Mouse (Mus musculus): ENCODE measurements at regions not wholly inside any gene's neighbourhood (a gene's known extent, or its start where the extent isn't known, plus 50 kb on each side); places are given as distances from the start of the nearest gene placed in this dataset.

DNA sequence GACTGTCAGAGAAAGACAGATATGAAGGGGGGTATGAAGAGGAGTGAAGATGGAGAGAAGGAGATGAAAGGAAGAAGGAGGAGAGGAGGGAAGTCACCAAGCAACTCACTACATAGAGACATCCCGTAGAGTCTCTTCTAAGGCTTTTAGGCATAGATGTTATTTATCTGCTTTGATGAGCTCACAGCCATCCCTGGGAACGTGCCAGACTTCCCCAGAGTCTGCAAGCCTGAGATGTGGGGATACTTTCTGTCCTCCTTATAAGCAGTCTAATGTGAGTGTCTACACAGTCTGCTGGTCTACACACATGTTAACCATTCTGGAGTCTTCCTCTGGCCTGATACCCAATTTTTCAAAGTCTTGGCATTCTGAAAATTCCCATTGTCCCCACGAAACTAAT, 166.0 kb upstream of the Tox3 start:
- no peak overlapping the region for H3K4me3 ChIP-seq (ENCODE audit: low read length)
- no peak overlapping the region for H3K4me2 ChIP-seq (replicated peaks; ENCODE audit: low read depth, low read length)
- ATAC-seq (ENCODE audit: low FRiP score, low TSS enrichment): no peak
- WGBS: 62% methylated on average over 3 of the region's 3 CpGs
- no peaks in the 10 kb centered on the region for H3K27me3 ChIP-seq (ENCODE audit: insufficient read depth, low read length)
- H3K27ac ChIP-seq (ENCODE audit: low read length): no peak overlapping the region
- no peak overlapping the region for H3K9ac ChIP-seq (replicated peaks; ENCODE audit: low read length)
- H3K9me3 ChIP-seq (ENCODE audit: low read length): no peaks in the 10 kb centered on the region
- no peaks in the 10 kb centered on the region for H3K36me3 ChIP-seq (ENCODE audit: insufficient read depth, low read length)
- H3K4me1 ChIP-seq (ENCODE audit: insufficient read depth, low read length): no peaks in the 10 kb centered on the region

DNA sequence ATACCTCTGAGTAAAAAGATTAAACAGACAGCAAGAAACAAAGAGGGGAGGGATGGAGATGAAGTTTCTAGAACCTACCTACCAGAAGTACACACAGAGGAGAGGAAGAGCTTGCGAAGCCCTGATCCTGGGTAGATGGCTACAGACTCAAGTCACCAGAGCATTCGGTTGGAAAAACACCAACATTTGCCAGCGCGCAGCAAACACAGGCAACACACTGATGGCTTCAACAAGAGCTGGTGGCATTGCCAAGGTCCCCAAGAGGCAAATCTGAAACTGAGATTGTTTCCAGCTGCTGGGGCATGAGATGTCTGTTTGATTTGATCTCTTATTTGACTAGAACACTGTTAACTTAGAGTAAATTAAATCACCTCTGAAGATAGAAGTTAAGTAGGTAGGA, 165.5 kb upstream of the Tox3 start:
- H3K36me3 ChIP-seq (ENCODE audit: insufficient read depth, low read length): no peaks in the 10 kb centered on the region
- no peak overlapping the region for H3K4me3 ChIP-seq (ENCODE audit: low read length)
- H3K4me2 ChIP-seq (replicated peaks; ENCODE audit: low read depth, low read length): no peak overlapping the region
- H3K27me3 ChIP-seq (ENCODE audit: insufficient read depth, low read length): no peaks in the 10 kb centered on the region
- no peak for ATAC-seq (ENCODE audit: low FRiP score, low TSS enrichment)
- 65% methylated on average over 4 of the region's 4 CpGs for WGBS
- H3K9ac ChIP-seq (replicated peaks; ENCODE audit: low read length): no peak overlapping the region
- no peak overlapping the region for H3K27ac ChIP-seq (ENCODE audit: low read length)
- H3K9me3 ChIP-seq (ENCODE audit: low read length): no peaks in the 10 kb centered on the region
- no peaks in the 10 kb centered on the region for H3K4me1 ChIP-seq (ENCODE audit: insufficient read depth, low read length)

DNA sequence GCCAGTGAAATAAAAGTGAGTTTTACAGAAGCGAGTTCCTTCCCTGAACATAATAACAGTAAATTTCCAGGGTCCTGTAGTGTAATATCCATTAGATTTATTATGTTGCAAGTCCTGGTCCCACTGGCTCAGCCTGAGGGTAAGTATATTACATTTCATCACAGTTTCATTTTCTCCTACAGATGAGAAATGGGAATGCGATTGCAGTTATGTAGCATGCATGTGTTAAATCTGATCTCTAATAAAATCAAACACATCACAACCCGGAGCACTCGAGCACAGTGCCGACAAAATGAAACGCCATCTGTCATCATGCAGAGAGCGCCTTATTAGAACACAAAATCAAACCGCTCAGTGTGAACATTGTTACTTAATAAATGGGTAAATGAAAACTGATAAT, 165.0 kb upstream of the Tox3 start:
- H3K9ac ChIP-seq (replicated peaks; ENCODE audit: low read length): no peak overlapping the region
- H3K4me3 ChIP-seq (ENCODE audit: low read length): no peak overlapping the region
- no peaks in the 10 kb centered on the region for H3K36me3 ChIP-seq (ENCODE audit: insufficient read depth, low read length)
- no peaks in the 10 kb centered on the region for H3K27me3 ChIP-seq (ENCODE audit: insufficient read depth, low read length)
- H3K4me2 ChIP-seq (replicated peaks; ENCODE audit: low read depth, low read length): no peak overlapping the region
- H3K27ac ChIP-seq (ENCODE audit: low read length): no peak overlapping the region
- H3K4me1 ChIP-seq (ENCODE audit: insufficient read depth, low read length): no peaks in the 10 kb centered on the region
- no peaks in the 10 kb centered on the region for H3K9me3 ChIP-seq (ENCODE audit: low read length)
- WGBS: 79% methylated on average over 8 of the region's 8 CpGs
- no peak for ATAC-seq (ENCODE audit: low FRiP score, low TSS enrichment)

DNA sequence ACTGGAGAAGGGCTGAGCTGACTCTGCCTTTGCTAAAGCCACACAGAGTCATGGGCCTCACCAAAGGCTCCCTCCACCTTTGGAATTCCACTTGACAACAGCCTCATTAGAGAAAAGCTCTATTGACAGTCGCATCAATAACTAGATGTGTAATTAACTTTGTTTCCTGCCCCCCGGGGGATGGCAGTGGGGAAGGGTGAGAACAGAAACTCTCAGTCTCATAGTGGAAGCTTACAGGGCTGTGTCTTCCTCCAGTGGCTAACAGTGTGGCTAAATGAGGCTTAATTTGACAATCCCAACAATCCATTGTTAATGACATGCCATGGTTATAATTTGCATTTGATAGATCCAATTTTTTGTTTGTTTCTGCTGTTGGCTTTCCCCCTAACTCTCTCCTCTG, 164.5 kb upstream of the Tox3 start:
- no peak for ATAC-seq (ENCODE audit: low FRiP score, low TSS enrichment)
- WGBS: 27% methylated on average over 2 of the region's 2 CpGs
- Histone ChIP-seq H3K27me3 (ENCODE audit: insufficient read depth, low read length) (no peaks in the 10 kb centered on the region), H3K9me3 (ENCODE audit: low read length) (no peaks in the 10 kb centered on the region), H3K4me1 (ENCODE audit: insufficient read depth, low read length) (no peaks in the 10 kb centered on the region), H3K9ac (replicated peaks; ENCODE audit: low read length) (no peak overlapping the region), H3K4me3 (ENCODE audit: low read length) (no peak overlapping the region), H3K27ac (ENCODE audit: low read length) (no peak overlapping the region), H3K4me2 (replicated peaks; ENCODE audit: low read depth, low read length) (no peak overlapping the region), H3K36me3 (ENCODE audit: insufficient read depth, low read length) (no peaks in the 10 kb centered on the region)

DNA sequence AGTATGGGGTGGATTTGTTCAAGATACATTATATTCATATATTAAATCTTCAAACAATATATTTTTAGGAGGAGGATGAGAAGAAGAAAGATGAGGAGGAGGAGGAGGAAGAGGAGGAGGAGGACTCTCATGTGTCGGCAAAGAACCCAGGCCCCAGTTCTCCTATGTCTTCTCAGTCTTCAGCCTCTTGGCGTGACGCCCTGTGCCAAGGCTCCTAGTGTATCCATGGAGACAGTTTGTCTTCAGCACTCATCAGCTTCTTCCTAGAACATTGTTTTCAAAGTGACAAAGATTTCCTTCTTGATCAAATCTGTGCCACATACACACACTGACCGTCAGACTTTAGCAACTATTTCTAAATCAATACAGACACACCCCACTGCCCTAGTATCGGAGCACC, 156.4 kb upstream of the Tox3 start:
- Histone ChIP-seq H3K27me3 (ENCODE audit: insufficient read depth, low read length) (no peaks in the 10 kb centered on the region), H3K4me2 (replicated peaks; ENCODE audit: low read depth, low read length) (no peak overlapping the region), H3K27ac (ENCODE audit: low read length) (no peak overlapping the region), H3K4me1 (ENCODE audit: insufficient read depth, low read length) (no peaks in the 10 kb centered on the region), H3K9ac (replicated peaks; ENCODE audit: low read length) (no peak overlapping the region), H3K4me3 (ENCODE audit: low read length) (no peak overlapping the region), H3K9me3 (ENCODE audit: low read length) (no peaks in the 10 kb centered on the region), H3K36me3 (ENCODE audit: insufficient read depth, low read length) (no peaks in the 10 kb centered on the region)
- WGBS: 71% methylated on average over 5 of the region's 5 CpGs
- ATAC-seq (ENCODE audit: low FRiP score, low TSS enrichment): no peak

DNA sequence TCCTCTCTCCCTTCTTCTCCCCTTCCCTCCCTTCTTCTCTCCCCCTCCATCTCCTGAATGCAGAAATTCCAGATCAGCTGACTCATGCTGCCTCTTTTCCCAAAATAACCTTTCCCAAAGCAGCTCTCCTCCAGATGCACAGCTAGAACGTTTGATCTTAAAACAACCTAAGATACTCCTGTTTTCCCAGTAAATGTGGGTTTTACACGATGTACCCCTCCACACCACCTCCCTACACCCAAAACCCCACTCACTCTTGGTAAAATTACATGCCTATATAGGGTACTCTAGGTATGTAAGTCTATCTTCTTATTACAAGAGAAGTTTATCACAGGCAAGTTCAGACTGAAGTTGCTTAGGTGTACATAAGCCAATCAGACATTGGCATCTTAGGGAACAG, 155.2 kb upstream of the Tox3 start:
- Histone ChIP-seq H3K27ac (ENCODE audit: low read length) (no peak overlapping the region), H3K4me2 (replicated peaks; ENCODE audit: low read depth, low read length) (no peak overlapping the region), H3K27me3 (ENCODE audit: insufficient read depth, low read length) (no peaks in the 10 kb centered on the region), H3K9ac (replicated peaks; ENCODE audit: low read length) (no peak overlapping the region), H3K9me3 (ENCODE audit: low read length) (no peaks in the 10 kb centered on the region), H3K4me3 (ENCODE audit: low read length) (no peak overlapping the region), H3K4me1 (ENCODE audit: insufficient read depth, low read length) (no peaks in the 10 kb centered on the region), H3K36me3 (ENCODE audit: insufficient read depth, low read length) (no peaks in the 10 kb centered on the region)
- no peak for ATAC-seq (ENCODE audit: low FRiP score, low TSS enrichment)
- 40% methylated on average over 2 of the region's 2 CpGs for WGBS

DNA sequence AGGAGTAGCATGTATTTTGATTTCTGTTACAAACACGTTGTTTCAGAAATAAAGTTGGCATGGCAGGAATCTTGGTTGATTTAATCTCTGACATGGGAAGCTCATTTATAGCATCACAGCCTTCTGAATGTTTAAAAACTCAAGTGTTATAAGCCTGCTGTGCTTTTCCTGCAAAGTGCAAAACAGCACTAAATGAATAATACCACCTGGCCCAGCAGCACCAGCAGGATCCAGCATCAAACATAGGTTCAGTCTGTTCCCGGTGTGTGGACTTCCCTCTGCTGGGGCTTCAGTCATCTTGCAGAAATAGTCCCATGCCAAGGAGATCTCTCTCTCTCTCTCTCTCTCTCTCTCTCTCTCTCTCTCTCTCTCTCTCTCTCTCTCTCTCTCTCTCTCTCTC, 154.7 kb upstream of the Tox3 start:
- no peak overlapping the region for H3K4me2 ChIP-seq (replicated peaks; ENCODE audit: low read depth, low read length)
- 70% methylated on average over 2 of the region's 2 CpGs for WGBS
- H3K4me1 ChIP-seq (ENCODE audit: insufficient read depth, low read length): no peaks in the 10 kb centered on the region
- H3K27ac ChIP-seq (ENCODE audit: low read length): no peak overlapping the region
- no peaks in the 10 kb centered on the region for H3K36me3 ChIP-seq (ENCODE audit: insufficient read depth, low read length)
- no peak overlapping the region for H3K4me3 ChIP-seq (ENCODE audit: low read length)
- no peak overlapping the region for H3K9ac ChIP-seq (replicated peaks; ENCODE audit: low read length)
- no peaks in the 10 kb centered on the region for H3K27me3 ChIP-seq (ENCODE audit: insufficient read depth, low read length)
- H3K9me3 ChIP-seq (ENCODE audit: low read length): no peaks in the 10 kb centered on the region
- no peak for ATAC-seq (ENCODE audit: low FRiP score, low TSS enrichment)

DNA sequence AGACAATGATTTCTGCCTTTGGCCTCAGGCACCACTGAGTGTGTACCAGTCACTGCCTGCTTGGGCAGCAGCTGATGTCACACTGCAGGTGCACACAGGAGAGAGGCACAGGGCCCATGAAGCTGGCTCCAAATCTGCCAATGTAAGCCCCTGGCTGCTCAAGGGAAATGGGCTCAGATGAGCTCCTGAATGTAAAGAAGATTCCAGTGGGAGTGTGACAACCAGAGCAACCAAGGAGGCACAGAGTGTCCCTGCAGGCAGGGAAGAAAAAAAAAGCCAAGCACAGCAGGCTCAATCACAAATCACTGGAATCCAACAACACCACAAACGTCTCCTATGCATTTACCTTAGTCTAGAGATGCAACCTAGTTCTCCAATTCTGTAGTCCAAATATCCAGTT, 151.2 kb upstream of the Tox3 start:
- Histone ChIP-seq H3K36me3 (ENCODE audit: insufficient read depth, low read length) (no peaks in the 10 kb centered on the region), H3K27me3 (ENCODE audit: insufficient read depth, low read length) (no peaks in the 10 kb centered on the region), H3K9ac (replicated peaks; ENCODE audit: low read length) (no peak overlapping the region), H3K9me3 (ENCODE audit: low read length) (no peaks in the 10 kb centered on the region), H3K4me1 (ENCODE audit: insufficient read depth, low read length) (peaks cover 6% of the 10 kb centered on the region; the same call in 1 of the 2 replicates), H3K27ac (ENCODE audit: low read length) (no peak overlapping the region), H3K4me2 (replicated peaks; ENCODE audit: low read depth, low read length) (no peak overlapping the region), H3K4me3 (ENCODE audit: low read length) (no peak overlapping the region)
- WGBS: 67% methylated on average over 1 of the region's 1 CpGs
- ATAC-seq (ENCODE audit: low FRiP score, low TSS enrichment): no peak

DNA sequence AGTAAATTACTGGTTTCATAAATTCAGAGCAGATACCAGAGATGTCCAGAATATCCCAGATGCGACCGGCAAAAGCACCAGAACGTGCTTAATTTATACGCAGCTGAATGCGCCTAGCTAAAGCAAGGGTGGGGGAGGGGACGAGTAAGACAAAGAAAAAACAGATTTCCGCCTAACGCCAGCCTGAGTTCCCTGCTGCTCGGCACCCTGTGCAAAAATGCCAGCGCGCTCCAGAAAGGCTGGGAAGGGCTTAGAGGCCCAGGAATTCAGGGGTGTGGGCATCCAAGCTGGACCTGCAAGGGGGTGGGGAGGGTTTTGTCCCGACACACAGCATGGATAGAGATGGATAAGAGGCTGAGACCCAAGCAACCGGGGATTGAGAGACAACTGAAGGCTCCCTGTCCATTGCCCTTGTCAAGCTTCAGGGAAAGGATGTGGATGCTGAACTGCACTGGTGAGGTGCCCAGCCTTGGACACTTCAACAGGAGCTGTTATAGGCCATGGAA, 148.6 kb upstream of the Tox3 start:
- Histone ChIP-seq H3K4me2 (replicated peaks; ENCODE audit: low read depth, low read length) (peak overlapping the region; percentile 51), H3K27me3 (ENCODE audit: insufficient read depth, low read length) (no peaks in the 10 kb centered on the region), H3K4me3 (ENCODE audit: low read length) (peak overlapping the region; percentile 28), H3K36me3 (ENCODE audit: insufficient read depth, low read length) (no peaks in the 10 kb centered on the region), H3K9ac (replicated peaks; ENCODE audit: low read length) (peak overlapping the region; percentile 45), H3K4me1 (ENCODE audit: insufficient read depth, low read length) (peaks cover 6% of the 10 kb centered on the region; the same call in 1 of the 2 replicates), H3K27ac (ENCODE audit: low read length) (no peak overlapping the region), H3K9me3 (ENCODE audit: low read length) (no peaks in the 10 kb centered on the region)
- WGBS: 13% methylated on average over 13 of the region's 13 CpGs
- ATAC-seq (ENCODE audit: low FRiP score, low TSS enrichment): peak; percentile 49; the same call in 1 of the 2 replicates

DNA sequence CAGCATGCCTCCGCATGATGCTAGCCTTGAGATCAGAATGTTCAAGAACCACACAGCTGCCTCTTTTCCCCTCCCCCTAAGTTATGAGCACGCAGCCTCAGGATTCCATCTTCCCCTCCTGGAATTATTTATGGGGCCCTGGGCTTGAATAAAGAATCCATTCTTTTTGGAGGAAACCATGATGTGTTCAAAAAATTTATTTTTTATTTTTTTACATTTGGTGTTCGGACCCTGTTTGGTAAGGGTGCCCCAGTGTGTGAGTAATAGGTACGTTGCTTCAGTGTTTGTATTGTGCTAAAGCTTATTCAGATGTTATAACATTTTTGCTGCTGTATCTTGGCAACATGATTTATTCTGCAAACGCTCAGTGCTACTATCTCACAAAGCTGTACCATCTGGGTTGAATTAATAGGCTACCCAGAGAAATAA, 147.8 kb upstream of the Tox3 start:
- ATAC-seq (ENCODE audit: low FRiP score, low TSS enrichment): no peak
- Histone ChIP-seq H3K9ac (replicated peaks; ENCODE audit: low read length) (no peak overlapping the region), H3K27me3 (ENCODE audit: insufficient read depth, low read length) (no peaks in the 10 kb centered on the region), H3K4me2 (replicated peaks; ENCODE audit: low read depth, low read length) (no peak overlapping the region), H3K27ac (ENCODE audit: low read length) (no peak overlapping the region), H3K9me3 (ENCODE audit: low read length) (no peaks in the 10 kb centered on the region), H3K36me3 (ENCODE audit: insufficient read depth, low read length) (no peaks in the 10 kb centered on the region), H3K4me3 (ENCODE audit: low read length) (no peak overlapping the region), H3K4me1 (ENCODE audit: insufficient read depth, low read length) (peaks cover 6% of the 10 kb centered on the region; the same call in 1 of the 2 replicates)
- 50% methylated on average over 5 of the region's 5 CpGs for WGBS
